Mouse (Mus musculus): ENCODE measurements around the gene Rbm45. TPM values are rescaled to one million over a fixed set of nuclear protein-coding genes. Genes with fewer than 3 reads are reported as not detected.
A peak's percentile ranks its signal among the peaks of the same experiment; 100 is the strongest.

Rbm45 gene
- total RNA-seq, 2 experiments from 2014 or later, result 9.4 to 11.4 TPM

DNA sequence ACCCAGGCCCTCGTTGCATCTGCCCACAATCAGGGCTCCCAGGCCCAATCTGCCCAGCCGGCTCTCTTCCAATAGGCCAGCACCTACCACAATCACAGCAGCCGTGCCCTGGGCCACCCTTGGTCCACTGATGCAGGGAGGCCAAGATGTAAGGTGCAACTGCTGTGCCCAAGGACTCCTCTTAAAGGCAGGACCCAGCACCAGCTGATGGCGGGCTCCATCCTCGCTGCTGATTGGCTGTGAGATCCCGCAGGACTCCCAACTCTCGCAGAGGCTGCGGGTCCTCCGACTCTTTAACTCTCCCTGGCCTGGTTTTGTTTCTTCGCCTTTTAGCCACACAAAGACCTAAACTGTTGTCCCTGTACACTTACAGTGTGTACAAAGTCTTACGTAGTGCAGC, 9.6 kb upstream of the Rbm45 start, which contains the start of gene Cyct:
TSS of gene Cyct (minus strand) at position 225 of the 400 bp plus-strand sequence.
- no peak within 1 kb of the TSS for H3K4me3 ChIP-seq
- no peak within 1 kb of the TSS for H3K27ac ChIP-seq
- no peak for TF ChIP-seq CTCF (IDR thresholded peaks at IDR 0.05)
- intact Hi-C loops (cut with DNase I), result loop anchor here (10.0 kb wide), 1 partner anchor 225 kb away; no protein-coding TSS in a partner anchor
- DNase-seq, result no peak

DNA sequence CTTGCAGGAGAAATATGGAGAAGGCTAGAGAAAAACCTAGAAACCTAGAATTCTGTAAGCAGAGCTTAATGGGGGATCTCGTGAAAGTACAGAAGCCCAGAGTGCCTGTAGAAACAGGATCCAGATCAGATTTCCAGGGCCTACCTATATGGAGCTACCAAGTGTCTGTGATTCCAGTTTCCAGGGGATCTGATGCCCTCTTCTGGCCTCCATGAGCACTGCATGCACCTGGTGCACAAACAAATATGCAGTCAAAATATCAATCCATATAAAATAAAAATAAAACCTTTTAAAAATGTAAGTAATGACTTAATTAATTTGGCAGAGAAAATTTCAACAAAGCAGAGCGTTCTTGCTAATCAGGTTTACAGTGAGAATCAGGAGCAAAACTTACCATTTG, 7.7 kb upstream of the Rbm45 start:
- no peak for DNase-seq
- H3K27ac ChIP-seq, result no peak overlapping the region
- intact Hi-C loops (cut with DNase I), result loop anchor here (10.0 kb wide), 1 partner anchor 223 kb away; no protein-coding TSS in a partner anchor
- peak; percentile 49 for TF ChIP-seq CTCF (IDR thresholded peaks at IDR 0.05)
- no peak overlapping the region for H3K4me3 ChIP-seq

DNA sequence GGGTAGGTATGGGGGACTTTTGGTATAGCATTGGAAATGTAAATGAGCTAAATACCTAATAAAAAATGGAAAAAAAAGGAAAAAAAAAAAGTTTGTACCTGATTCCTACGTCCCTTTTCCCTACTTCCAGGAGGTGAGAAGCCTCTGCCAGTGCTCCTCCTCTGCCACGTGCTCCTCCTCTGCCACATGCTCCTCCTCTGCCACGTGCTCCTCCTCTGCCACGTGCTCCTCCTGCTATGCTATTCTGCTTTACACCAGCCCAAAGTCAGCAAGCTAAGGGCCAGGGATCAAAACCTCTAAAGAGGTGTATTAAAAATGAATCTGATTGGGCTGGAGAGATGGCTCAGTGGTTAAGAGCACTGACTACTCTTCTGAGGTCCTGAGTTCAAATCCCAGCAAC, 4.0 kb upstream of the Rbm45 start:
- Histone ChIP-seq H3K27ac (no peak overlapping the region), H3K4me3 (no peak overlapping the region)
- intact Hi-C loops (cut with DNase I), result loop anchor here (10.0 kb wide), 1 partner anchor 219 kb away; no protein-coding TSS in a partner anchor
- no peak for DNase-seq
- no peak for TF ChIP-seq CTCF (IDR thresholded peaks at IDR 0.05)

GRCm38 (mm10) chr2:76367188-76367922, 2.4 kb upstream of the Rbm45 start:
- peak; percentile 85 for DNase-seq
- no peak overlapping the region for H3K27ac ChIP-seq
- intact Hi-C loops (cut with DNase I), result loop anchor here (10.0 kb wide), 1 partner anchor 217 kb away; no protein-coding TSS in a partner anchor
- H3K4me3 ChIP-seq, result no peak overlapping the region
- peak; percentile 87 for TF ChIP-seq CTCF (IDR thresholded peaks at IDR 0.05)

GRCm38 (mm10) chr2:76368861-76369660, 723 bp upstream of the Rbm45 start:
- no peak overlapping the region for H3K4me3 ChIP-seq
- TF ChIP-seq CTCF (IDR thresholded peaks at IDR 0.05), result no peak
- intact Hi-C loops (cut with DNase I), result loop anchor here (1.0 to 10.0 kb wide), 2 partner anchors 216 to 249 kb away; no protein-coding TSS in a partner anchor
- no peak overlapping the region; the same call in 1 of the 2 replicates for H3K27ac ChIP-seq
- no peak for DNase-seq

DNA sequence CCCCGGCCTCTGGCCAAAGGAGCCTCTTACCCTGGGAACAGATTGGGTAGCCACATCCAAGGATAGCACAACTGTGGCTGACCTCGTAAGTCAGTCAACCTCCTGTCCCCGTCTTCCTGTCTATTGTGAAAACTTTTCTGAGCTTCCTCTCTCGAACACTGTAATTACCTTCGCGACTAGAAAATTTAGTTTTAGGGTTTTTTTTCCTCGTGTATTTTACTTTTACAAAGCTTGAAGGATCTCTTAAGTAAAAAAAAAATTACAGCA, 805 bp downstream of the Rbm45 start:
- peak overlapping the region; percentile 98 for H3K4me3 ChIP-seq
- TF ChIP-seq CTCF (IDR thresholded peaks at IDR 0.05), result no peak
- intact Hi-C loops (cut with DNase I), result no loop called here
- no peak for DNase-seq
- H3K27ac ChIP-seq, result peak overlapping the region; percentile 90

DNA sequence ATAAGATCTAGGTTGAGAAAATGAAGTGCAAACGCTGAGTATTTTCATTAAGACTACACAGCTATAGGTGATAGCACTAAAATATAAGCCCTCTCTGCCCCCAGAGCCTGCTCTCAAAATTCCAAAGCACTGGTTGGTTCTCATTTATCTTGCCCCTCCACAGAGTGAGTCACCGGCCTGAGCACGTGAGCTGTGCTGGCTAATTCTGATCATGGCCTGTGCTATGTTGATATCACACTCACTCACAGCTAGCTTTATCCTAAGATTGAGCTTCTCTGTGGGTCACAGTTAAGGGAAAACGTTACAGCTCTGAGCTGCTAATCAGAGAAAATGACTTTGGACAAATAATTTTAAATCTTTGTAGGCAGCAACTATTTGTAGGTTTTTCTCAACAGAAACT, 2.5 kb downstream of the Rbm45 start:
- no peak for TF ChIP-seq CTCF (IDR thresholded peaks at IDR 0.05)
- DNase-seq, result no peak
- Histone ChIP-seq H3K27ac (no peak overlapping the region), H3K4me3 (no peak overlapping the region)
- intact Hi-C loops (cut with DNase I), result no loop called here

- no peak for DNase-seq
- TF ChIP-seq CTCF (IDR thresholded peaks at IDR 0.05), result no peak
- intact Hi-C loops (cut with DNase I), result no loop called here
- H3K4me3 ChIP-seq, result no peak overlapping the region
- H3K27ac ChIP-seq, result no peak overlapping the region
Measured at GRCm38 (mm10) chr2:76374544-76375206, 4.9 kb downstream of the Rbm45 start.

DNA sequence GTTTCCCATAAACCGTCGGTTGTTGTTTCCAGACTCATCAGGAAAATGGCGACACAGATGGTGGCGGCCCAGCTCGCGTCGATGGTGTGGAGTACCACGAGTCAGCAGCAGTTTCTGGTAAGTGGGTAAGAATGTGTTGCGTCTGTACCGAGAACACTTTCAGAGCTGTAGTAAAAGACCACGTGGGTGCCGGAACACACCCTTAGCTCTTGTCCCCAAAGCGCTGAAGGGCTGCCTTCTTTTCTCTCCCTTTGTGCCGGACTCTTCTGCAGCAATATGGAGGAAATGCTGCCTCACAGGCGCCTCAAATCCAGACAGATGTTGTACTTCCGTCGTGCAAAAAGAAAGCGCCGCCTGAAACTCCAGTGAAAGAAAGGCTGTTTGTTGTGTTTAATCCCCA, 8.9 kb downstream of the Rbm45 start:
- Histone ChIP-seq H3K27ac (no peak overlapping the region), H3K4me3 (no peak overlapping the region)
- intact Hi-C loops (cut with DNase I), result no loop called here
- DNase-seq, result no peak
- TF ChIP-seq CTCF (IDR thresholded peaks at IDR 0.05), result no peak

DNA sequence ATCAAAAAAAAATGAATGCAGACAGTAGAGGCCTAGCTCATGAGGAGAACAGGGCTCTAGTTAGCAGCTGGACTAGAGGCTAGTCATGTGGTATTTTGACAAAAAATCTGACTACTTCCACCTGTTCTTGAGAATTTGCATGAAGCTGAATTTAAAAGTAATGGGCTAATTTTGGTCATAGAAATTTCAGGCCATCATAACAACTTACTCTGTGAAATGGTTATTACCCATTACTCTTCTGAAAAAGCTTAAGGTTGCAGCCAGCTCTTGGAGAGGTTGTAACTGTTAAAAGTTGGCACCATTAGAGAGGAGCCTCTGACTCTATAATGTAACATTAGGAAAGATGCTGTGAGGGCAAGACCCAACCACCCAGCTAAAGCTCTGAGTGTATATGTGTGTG, 16.7 kb downstream of the Rbm45 start:
- Histone ChIP-seq H3K4me3 (no peak overlapping the region), H3K27ac (no peak overlapping the region)
- TF ChIP-seq CTCF (IDR thresholded peaks at IDR 0.05), result no peak
- intact Hi-C loops (cut with DNase I), result no loop called here
- DNase-seq, result no peak

- Histone ChIP-seq H3K4me3 (no peak overlapping the region), H3K27ac (no peak overlapping the region)
- DNase-seq, result no peak
- intact Hi-C loops (cut with DNase I), result no loop called here
- no peak for TF ChIP-seq CTCF (IDR thresholded peaks at IDR 0.05)
Measured at GRCm38 (mm10) chr2:76400178-76400577, 30.4 kb downstream of the Rbm45 start.

GRCm38 (mm10) chr2:76405596-76406150, 35.9 kb downstream of the Rbm45 start:
- H3K4me3 ChIP-seq, result peak overlapping the region; percentile 98
- intact Hi-C loops (cut with DNase I), result loop anchor here (2.0 kb wide), 1 partner anchor 135 kb away; no protein-coding TSS in a partner anchor
- TF ChIP-seq CTCF (IDR thresholded peaks at IDR 0.05), result no peak
- H3K27ac ChIP-seq, result peak overlapping the region; percentile 94
- no peak for DNase-seq

All from gastrocnemius, adult 2 months (tissue).